Mouse (Mus musculus): ENCODE data around the gene Polr1c. TPM values are rescaled to one million over a fixed set of nuclear protein-coding genes. Genes with fewer than 3 reads are reported as not detected.

Gene Polr1c
- total and polyA plus RNA-seq, 2 experiments from 2014 or later, result 54.7 to 55.5 TPM

DNA sequence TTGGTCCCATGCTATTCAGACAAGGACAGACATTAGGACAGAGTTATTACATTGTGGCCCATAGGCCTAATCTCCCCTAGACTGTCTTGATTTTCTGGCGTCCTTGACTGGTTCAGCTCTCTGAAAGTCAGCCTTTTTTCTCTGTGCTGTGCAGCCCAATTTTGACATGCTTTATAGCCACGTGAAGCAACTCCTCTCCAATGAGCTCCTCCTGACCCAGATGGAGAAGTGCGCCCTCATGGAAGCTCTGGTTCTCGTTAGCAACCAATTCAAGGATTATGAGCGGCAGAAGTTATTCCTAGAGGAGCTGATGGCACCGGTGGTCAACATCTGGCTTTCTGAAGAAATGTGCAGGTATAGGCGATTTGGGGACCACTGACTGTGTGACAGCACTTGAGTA lies 20.3 kb downstream of the Polr1c start:
- ATAC-seq (ENCODE audit: low FRiP score) (no peak), DNase-seq (ENCODE audit: low spot score) (no peak)
- no peaks in the 10 kb centered on the region for H3K27me3 ChIP-seq (ENCODE audit: insufficient read depth, low read length)
- H3K27ac ChIP-seq (ENCODE audit: low read depth, low read length), result no peak overlapping the region
- no peak overlapping the region for H3K4me3 ChIP-seq (ENCODE audit: low read depth, low read length)
- H3K36me3 ChIP-seq (ENCODE audit: insufficient read depth, low read length), result peaks cover 80% of the 10 kb centered on the region
- H3K4me2 ChIP-seq (ENCODE audit: low read depth, low read length, poor library complexity, severe bottlenecking), result no peak overlapping the region
- H3K4me1 ChIP-seq (ENCODE audit: insufficient read depth, low read length), result no peaks in the 10 kb centered on the region
- WGBS, result 93% methylated on average over 7 of the region's 7 CpGs
- no peaks in the 10 kb centered on the region for H3K9me3 ChIP-seq (ENCODE audit: low read length)
- no peak overlapping the region for H3K9ac ChIP-seq (replicated peaks; ENCODE audit: low read length, poor library complexity, severe bottlenecking)
- no peak for TF ChIP-seq CTCF (IDR thresholded peaks at IDR 0.05)

DNA sequence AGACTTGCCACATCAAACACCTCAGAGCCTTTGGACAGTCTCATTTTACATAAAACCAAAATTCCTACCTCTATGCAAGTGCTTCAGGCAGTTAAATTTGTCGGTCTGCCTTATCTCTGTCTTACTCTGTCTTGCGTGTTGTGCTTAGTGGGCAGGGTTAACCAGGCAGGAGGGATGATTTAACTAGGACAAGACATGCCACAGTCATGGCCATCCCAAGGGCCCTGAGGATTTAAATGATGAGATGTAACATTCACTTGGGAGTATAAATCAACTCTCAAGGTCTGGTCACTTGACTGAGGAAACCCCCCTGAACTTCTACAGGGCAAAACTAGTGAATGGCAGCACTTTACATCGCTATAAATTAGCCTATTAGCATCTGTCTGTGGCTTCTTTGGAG lies 26.3 kb downstream of the Polr1c start:
- DNase-seq (ENCODE audit: low spot score) (no peak), ATAC-seq (ENCODE audit: low FRiP score) (no peak)
- Histone ChIP-seq H3K4me1 (ENCODE audit: insufficient read depth, low read length) (no peaks in the 10 kb centered on the region), H3K4me2 (ENCODE audit: low read depth, low read length, poor library complexity, severe bottlenecking) (no peak overlapping the region), H3K9ac (replicated peaks; ENCODE audit: low read length, poor library complexity, severe bottlenecking) (no peak overlapping the region), H3K27me3 (ENCODE audit: insufficient read depth, low read length) (no peaks in the 10 kb centered on the region), H3K36me3 (ENCODE audit: insufficient read depth, low read length) (peaks cover 87% of the 10 kb centered on the region), H3K27ac (ENCODE audit: low read depth, low read length) (no peak overlapping the region), H3K4me3 (ENCODE audit: low read depth, low read length) (no peak overlapping the region), H3K9me3 (ENCODE audit: low read length) (no peaks in the 10 kb centered on the region)
- no peak for TF ChIP-seq CTCF (IDR thresholded peaks at IDR 0.05)
- 97% methylated on average over 3 of the region's 3 CpGs for WGBS

DNA sequence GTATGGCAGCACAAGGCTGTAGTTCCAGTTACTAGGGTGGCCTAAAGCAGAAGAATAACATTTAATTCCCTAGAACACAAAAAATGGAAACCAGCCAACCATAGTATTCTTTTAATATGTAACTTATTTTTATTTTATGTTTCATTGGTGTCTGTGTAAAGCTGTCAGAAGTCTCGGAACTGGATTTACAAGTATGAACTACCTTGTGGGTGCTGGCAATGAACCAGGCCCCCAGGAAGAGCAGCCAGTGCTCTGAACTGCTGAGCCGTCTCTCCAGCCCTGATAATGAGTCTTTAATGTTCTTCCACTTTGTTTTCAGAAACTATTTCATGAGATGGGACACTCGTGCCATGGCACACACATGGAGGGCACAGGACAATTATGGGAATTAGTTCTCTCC lies 37.3 kb downstream of the Polr1c start:
- DNase-seq (ENCODE audit: low spot score) (no peak), ATAC-seq (ENCODE audit: low FRiP score) (no peak)
- H3K27ac ChIP-seq (ENCODE audit: low read depth, low read length), result no peak overlapping the region
- no peaks in the 10 kb centered on the region for H3K4me1 ChIP-seq (ENCODE audit: insufficient read depth, low read length)
- WGBS, result 93% methylated on average over 3 of the region's 3 CpGs
- H3K9ac ChIP-seq (replicated peaks; ENCODE audit: low read length, poor library complexity, severe bottlenecking), result no peak overlapping the region
- H3K9me3 ChIP-seq (ENCODE audit: low read length), result no peaks in the 10 kb centered on the region
- no peak overlapping the region for H3K4me3 ChIP-seq (ENCODE audit: low read depth, low read length)
- H3K27me3 ChIP-seq (ENCODE audit: insufficient read depth, low read length), result no peaks in the 10 kb centered on the region
- peaks cover 72% of the 10 kb centered on the region for H3K36me3 ChIP-seq (ENCODE audit: insufficient read depth, low read length)
- no peak overlapping the region for H3K4me2 ChIP-seq (ENCODE audit: low read depth, low read length, poor library complexity, severe bottlenecking)
- TF ChIP-seq CTCF (IDR thresholded peaks at IDR 0.05), result no peak

DNA sequence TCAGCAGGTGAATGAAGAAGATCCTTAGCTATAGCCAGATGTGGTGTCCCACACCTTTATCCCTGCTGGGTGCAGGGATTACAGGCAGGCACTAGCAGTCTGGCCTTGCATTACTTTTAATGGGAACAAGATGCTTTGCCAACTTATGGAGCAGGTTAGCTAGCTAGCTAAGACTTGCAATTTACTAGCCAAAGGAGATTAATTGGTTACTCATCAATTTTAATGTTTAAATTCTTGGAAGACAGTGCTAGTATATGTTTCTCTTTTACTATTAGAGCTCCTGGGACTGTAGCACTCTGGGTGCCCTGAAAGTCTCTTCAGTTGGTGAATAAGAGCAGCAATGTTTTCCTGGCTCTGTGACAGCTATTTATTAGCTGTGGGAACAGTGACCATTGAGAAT lies 41.2 kb downstream of the Polr1c start:
- Histone ChIP-seq H3K9ac (replicated peaks; ENCODE audit: low read length, poor library complexity, severe bottlenecking) (no peak overlapping the region), H3K9me3 (ENCODE audit: low read length) (no peaks in the 10 kb centered on the region), H3K4me3 (ENCODE audit: low read depth, low read length) (no peak overlapping the region), H3K27ac (ENCODE audit: low read depth, low read length) (no peak overlapping the region), H3K36me3 (ENCODE audit: insufficient read depth, low read length) (peaks cover 45% of the 10 kb centered on the region), H3K4me1 (ENCODE audit: insufficient read depth, low read length) (peaks cover 10% of the 10 kb centered on the region), H3K4me2 (ENCODE audit: low read depth, low read length, poor library complexity, severe bottlenecking) (no peak overlapping the region), H3K27me3 (ENCODE audit: insufficient read depth, low read length) (no peaks in the 10 kb centered on the region)
- ATAC-seq (ENCODE audit: low FRiP score), result no peak
- DNase-seq (ENCODE audit: low spot score), result no peak
- TF ChIP-seq CTCF (IDR thresholded peaks at IDR 0.05), result no peak

DNA sequence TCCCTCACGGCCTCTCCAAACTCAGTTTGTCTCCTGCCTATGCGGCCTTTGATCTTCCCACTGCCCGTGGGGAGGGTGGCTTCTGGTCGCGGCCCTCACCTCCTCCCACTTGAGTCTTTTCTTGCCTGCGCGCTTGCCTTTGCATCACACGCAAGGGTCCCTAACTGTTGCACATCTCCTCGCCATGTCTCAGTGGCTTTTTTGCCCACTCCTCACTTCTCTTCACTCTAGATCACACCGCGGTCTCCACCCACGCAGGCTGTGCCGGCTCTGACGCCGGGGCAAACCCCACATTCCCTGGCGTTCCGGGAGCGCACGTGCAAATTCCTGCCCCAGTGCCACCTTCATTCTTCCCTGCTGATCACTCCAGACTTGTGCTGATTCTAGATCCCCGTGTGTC lies 44.8 kb downstream of the Polr1c start:
- peak overlapping the region; percentile 74 for H3K9ac ChIP-seq (replicated peaks; ENCODE audit: low read length, poor library complexity, severe bottlenecking)
- peaks cover 25% of the 10 kb centered on the region for H3K36me3 ChIP-seq (ENCODE audit: insufficient read depth, low read length)
- H3K4me2 ChIP-seq (ENCODE audit: low read depth, low read length, poor library complexity, severe bottlenecking), result peak overlapping the region; percentile 85
- peak overlapping the region; percentile 74 for H3K27ac ChIP-seq (ENCODE audit: low read depth, low read length)
- H3K27me3 ChIP-seq (ENCODE audit: insufficient read depth, low read length), result no peaks in the 10 kb centered on the region
- no peak for TF ChIP-seq CTCF (IDR thresholded peaks at IDR 0.05)
- H3K4me3 ChIP-seq (ENCODE audit: low read depth, low read length), result peak overlapping the region; percentile 82
- under 1% methylated on average over 20 of the region's 20 CpGs for WGBS
- peaks cover 18% of the 10 kb centered on the region for H3K4me1 ChIP-seq (ENCODE audit: insufficient read depth, low read length)
- peak; percentile 38; the same call in 1 of the 2 replicates for ATAC-seq (ENCODE audit: low FRiP score)
- H3K9me3 ChIP-seq (ENCODE audit: low read length), result no peaks in the 10 kb centered on the region
- DNase-seq (ENCODE audit: low spot score), result no peak

DNA sequence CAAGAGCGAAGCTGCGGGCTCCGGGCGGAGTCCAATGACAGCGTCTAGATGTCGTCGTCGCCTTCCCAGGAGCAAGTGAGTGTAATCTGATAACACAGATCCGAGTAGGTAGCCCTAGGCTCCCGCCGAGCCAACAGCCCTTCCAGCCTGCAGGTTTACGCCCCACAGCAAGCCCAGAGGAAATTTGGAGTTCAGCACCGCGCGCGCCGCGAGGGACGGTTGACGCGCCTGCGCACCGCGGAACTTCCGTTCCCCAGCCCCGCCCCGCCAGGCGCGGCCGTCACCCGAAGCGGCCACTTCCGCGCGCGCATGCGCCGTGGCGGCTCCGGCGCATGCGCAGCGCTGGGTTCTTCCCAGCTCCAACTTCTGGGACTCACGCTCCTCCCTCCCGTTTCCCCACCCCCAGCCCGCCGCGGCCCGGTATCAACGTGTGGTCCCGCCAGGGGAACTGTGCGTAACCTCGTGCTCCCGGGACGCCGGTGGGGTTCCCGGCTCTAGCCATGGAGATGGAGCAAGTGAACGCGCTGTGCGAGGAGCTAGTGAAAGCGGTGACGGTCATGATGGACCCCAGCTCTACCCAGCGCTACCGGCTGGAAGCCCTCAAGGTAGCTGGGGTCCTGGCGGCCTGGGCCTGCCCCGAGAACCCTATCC lies 45.3 kb downstream of the Polr1c start, which contains the start of the genes Polh and Xpo5:
Gene Polh (minus strand): TSS at position 225 of the 651 bp plus-strand sequence.
Gene Xpo5 (plus strand): TSS at position 362 of the 651 bp plus-strand sequence.
- Histone ChIP-seq H3K4me1 (ENCODE audit: insufficient read depth, low read length) (peaks cover 18% of the 10 kb centered on the region), H3K9ac (replicated peaks; ENCODE audit: low read length, poor library complexity, severe bottlenecking) (peak within 1 kb of the TSS; percentile 74), H3K4me2 (ENCODE audit: low read depth, low read length, poor library complexity, severe bottlenecking) (peak within 1 kb of the TSS; percentile 85), H3K27ac (ENCODE audit: low read depth, low read length) (peak within 1 kb of the TSS; percentile 74), H3K9me3 (ENCODE audit: low read length) (no peaks in the 10 kb centered on the region), H3K27me3 (ENCODE audit: insufficient read depth, low read length) (no peaks in the 10 kb centered on the region), H3K4me3 (ENCODE audit: low read depth, low read length) (peak within 1 kb of the TSS; percentile 82), H3K36me3 (ENCODE audit: insufficient read depth, low read length) (peaks cover 20% of the 10 kb centered on the region)
- peak; percentile 96 for DNase-seq (ENCODE audit: low spot score)
- TF ChIP-seq CTCF (IDR thresholded peaks at IDR 0.05), result peak; percentile 26; the same call in 1 of the 2 replicates
- under 1% methylated on average over 60 of the region's 66 CpGs for WGBS
- peak; percentile 93 for ATAC-seq (ENCODE audit: low FRiP score)
